Mouse (Mus musculus): ENCODE results near the gene Slc28a1.

- no peak for TF ChIP-seq CTCF (conservative IDR thresholded peaks at IDR 0.05; ENCODE audit: low read length)
- TF ChIP-seq NANOG (IDR thresholded peaks at IDR 0.05; ENCODE audit: borderline replicate concordance, low read length): no peak
Measured at GRCm38 (mm10) chr7:81109717-81110651, 4.6 kb upstream of the Slc28a1 start.

All from E14TG2a.4 (cell line).